Mouse (Mus musculus) megakaryocyte, embryonic 14.5 days (primary cell): ENCODE measurements around the gene Gm10643. TPM values are rescaled to one million over a fixed set of nuclear protein-coding genes. Genes with fewer than 3 reads are reported as not detected.

Experiments used
- H3K27me3 ChIP-seq: replicated peaks from 2 replicates; pipeline ENCODE3; 2012; ENCODE audit warnings: inconsistent platforms
- H3K36me3 ChIP-seq: replicated peaks from 2 replicates; pipeline ENCODE3; 2012; ENCODE audit warnings: low read length, inconsistent platforms, mixed read lengths
- H3K4me1 ChIP-seq: 2 replicates; pipeline ENCODE4 v1.6.1; 2012; ENCODE audit warnings: inconsistent platforms
- H3K4me3 ChIP-seq: replicated peaks from 2 replicates; pipeline ENCODE3; 2012; ENCODE audit warnings: moderate library complexity, mild to moderate bottlenecking, inconsistent platforms
- H3K9me3 ChIP-seq: 2 replicates; pipeline ENCODE4 v1.6.1; 2012; ENCODE audit warnings: inconsistent platforms
- FLI1 ChIP-seq: IDR thresholded peaks from 2 replicates; pipeline ENCODE4 v1.6.1; 2012; ENCODE audit warnings: low read length, inconsistent platforms, mixed read lengths
- GATA1 ChIP-seq: IDR thresholded peaks from 3 replicates; pipeline ENCODE4 v1.6.1; 2012; ENCODE audit warnings: mixed read lengths, low read length, inconsistent platforms, borderline replicate concordance
- polyA plus RNA-seq: library from polyadenylated mRNA; stranded (reverse); fragments of >175 nt; gene quantifications from 2 replicates; pipeline ENCODE4 v1.2.3, GENCODE M21; 2012; ENCODE audit warnings: low replicate concordance; ENCODE audit not compliant: insufficient read depth

Gene Gm10643
- polyA plus RNA-seq, 1 experiment, result not detected

- Histone ChIP-seq H3K4me3 (no peak overlapping the region), H3K27me3 (no peaks in the 10 kb centered on the region), H3K36me3 (peaks cover 97% of the 10 kb centered on the region), H3K9me3 (no peaks in the 10 kb centered on the region), H3K4me1 (peaks cover 4% of the 10 kb centered on the region; the same call in 1 of the 2 replicates)
- no peak for TF ChIP-seq FLI1
- no peak for TF ChIP-seq GATA1
Measured at GRCm38 (mm10) chr8:84090585-84090984, 25.6 kb upstream of the Gm10643 start.

GRCm38 (mm10) chr8:84089277-84089676 lies 24.3 kb upstream of the Gm10643 start:
- Histone ChIP-seq H3K36me3 (peaks cover 98% of the 10 kb centered on the region), H3K9me3 (no peaks in the 10 kb centered on the region), H3K4me3 (no peak overlapping the region), H3K4me1 (peaks cover 4% of the 10 kb centered on the region; the same call in 1 of the 2 replicates), H3K27me3 (no peaks in the 10 kb centered on the region)
- no peak for TF ChIP-seq FLI1
- TF ChIP-seq GATA1, result no peak

GRCm38 (mm10) chr8:84087821-84088220 lies 22.9 kb upstream of the Gm10643 start:
- H3K4me3 ChIP-seq, result peak overlapping the region; percentile 33
- H3K27me3 ChIP-seq, result no peaks in the 10 kb centered on the region
- no peak for TF ChIP-seq GATA1
- TF ChIP-seq FLI1, result no peak
- H3K9me3 ChIP-seq, result no peaks in the 10 kb centered on the region
- H3K4me1 ChIP-seq, result peaks cover 4% of the 10 kb centered on the region; the same call in 1 of the 2 replicates
- H3K36me3 ChIP-seq, result peaks cover 98% of the 10 kb centered on the region

- Histone ChIP-seq H3K27me3 (no peaks in the 10 kb centered on the region), H3K9me3 (no peaks in the 10 kb centered on the region), H3K4me1 (peaks cover 4% of the 10 kb centered on the region; the same call in 1 of the 2 replicates), H3K4me3 (no peak overlapping the region), H3K36me3 (peaks cover 98% of the 10 kb centered on the region)
- TF ChIP-seq FLI1 (no peak), GATA1 (no peak)
Measured at GRCm38 (mm10) chr8:84087156-84087555, 22.2 kb upstream of the Gm10643 start.

- H3K4me3 ChIP-seq, result no peak overlapping the region
- no peaks in the 10 kb centered on the region for H3K9me3 ChIP-seq
- H3K36me3 ChIP-seq, result peaks cover 98% of the 10 kb centered on the region
- H3K4me1 ChIP-seq, result peaks cover 4% of the 10 kb centered on the region; the same call in 1 of the 2 replicates
- TF ChIP-seq GATA1 (no peak), FLI1 (no peak)
- no peaks in the 10 kb centered on the region for H3K27me3 ChIP-seq
Measured at GRCm38 (mm10) chr8:84084341-84085115, 19.6 kb upstream of the Gm10643 start.

- Histone ChIP-seq H3K36me3 (peaks cover 98% of the 10 kb centered on the region), H3K4me1 (peaks cover 4% of the 10 kb centered on the region; the same call in 1 of the 2 replicates), H3K27me3 (no peaks in the 10 kb centered on the region), H3K9me3 (no peaks in the 10 kb centered on the region), H3K4me3 (no peak overlapping the region)
- TF ChIP-seq GATA1 (no peak), FLI1 (no peak)
Measured at GRCm38 (mm10) chr8:84083829-84084241, 18.9 kb upstream of the Gm10643 start.

- no peak for TF ChIP-seq GATA1
- TF ChIP-seq FLI1, result no peak
- H3K36me3 ChIP-seq, result peaks cover 96% of the 10 kb centered on the region
- H3K4me1 ChIP-seq, result peaks cover 31% of the 10 kb centered on the region
- H3K27me3 ChIP-seq, result no peaks in the 10 kb centered on the region
- H3K9me3 ChIP-seq, result no peaks in the 10 kb centered on the region
- H3K4me3 ChIP-seq, result no peak overlapping the region
Measured at GRCm38 (mm10) chr8:84079206-84079605, 14.3 kb upstream of the Gm10643 start.

- Histone ChIP-seq H3K4me3 (no peak overlapping the region), H3K4me1 (peaks cover 55% of the 10 kb centered on the region), H3K27me3 (no peaks in the 10 kb centered on the region), H3K9me3 (no peaks in the 10 kb centered on the region), H3K36me3 (peaks cover 83% of the 10 kb centered on the region)
- TF ChIP-seq GATA1 (no peak), FLI1 (no peak)
Measured at GRCm38 (mm10) chr8:84076849-84077248, 11.9 kb upstream of the Gm10643 start.

GRCm38 (mm10) chr8:84076412-84076811 lies 11.5 kb upstream of the Gm10643 start:
- H3K4me3 ChIP-seq, result no peak overlapping the region
- H3K27me3 ChIP-seq, result no peaks in the 10 kb centered on the region
- H3K4me1 ChIP-seq, result peaks cover 59% of the 10 kb centered on the region
- no peaks in the 10 kb centered on the region for H3K9me3 ChIP-seq
- TF ChIP-seq GATA1, result no peak
- TF ChIP-seq FLI1, result no peak
- H3K36me3 ChIP-seq, result peaks cover 80% of the 10 kb centered on the region

- Histone ChIP-seq H3K27me3 (no peaks in the 10 kb centered on the region), H3K4me1 (peaks cover 89% of the 10 kb centered on the region), H3K9me3 (no peaks in the 10 kb centered on the region), H3K36me3 (peaks cover 51% of the 10 kb centered on the region), H3K4me3 (no peak overlapping the region)
- no peak for TF ChIP-seq GATA1
- no peak for TF ChIP-seq FLI1
Measured at GRCm38 (mm10) chr8:84073230-84073976, 8.5 kb upstream of the Gm10643 start.
